Mouse (Mus musculus): ENCODE results near the gene Klhdc4. TPM values are rescaled to one million over a fixed set of nuclear protein-coding genes. Genes with fewer than 3 reads are reported as not detected.

Klhdc4 gene
- polyA plus RNA-seq, 1 experiment from 2014 or later: 54.4 TPM

GRCm38 (mm10) chr8:121760484-121760883 lies 68.9 kb downstream of the Klhdc4 start:
- WGBS: 62% methylated on average over 7 of the region's 7 CpGs
- Histone ChIP-seq H3K27ac (no peak overlapping the region), H3K36me3 (no peaks in the 10 kb centered on the region), H3K27me3 (ENCODE audit: insufficient read depth, poor library complexity, severe bottlenecking) (peaks cover 27% of the 10 kb centered on the region; the same call in 1 of the 2 replicates), H3K9me3 (no peaks in the 10 kb centered on the region), H3K4me1 (peaks cover 5% of the 10 kb centered on the region; the same call in 1 of the 2 replicates), H3K4me3 (no peak overlapping the region)
- DNase-seq (ENCODE audit: low spot score): no peak

GRCm38 (mm10) chr8:121758470-121758869 lies 70.9 kb downstream of the Klhdc4 start:
- no peak overlapping the region for H3K27ac ChIP-seq
- H3K4me1 ChIP-seq: peaks cover 5% of the 10 kb centered on the region; the same call in 1 of the 2 replicates
- H3K4me3 ChIP-seq: no peak overlapping the region
- no peaks in the 10 kb centered on the region for H3K9me3 ChIP-seq
- DNase-seq (ENCODE audit: low spot score): no peak
- 60% methylated on average over 12 of the region's 12 CpGs for WGBS
- no peaks in the 10 kb centered on the region for H3K36me3 ChIP-seq
- peaks cover 45% of the 10 kb centered on the region for H3K27me3 ChIP-seq (ENCODE audit: insufficient read depth, poor library complexity, severe bottlenecking)

GRCm38 (mm10) chr8:121751407-121751806 lies 78.0 kb downstream of the Klhdc4 start:
- WGBS: 18% methylated on average over 3 of the region's 3 CpGs
- H3K27me3 ChIP-seq (ENCODE audit: insufficient read depth, poor library complexity, severe bottlenecking): peaks cover 66% of the 10 kb centered on the region
- no peaks in the 10 kb centered on the region for H3K4me1 ChIP-seq
- DNase-seq (ENCODE audit: low spot score): no peak
- no peaks in the 10 kb centered on the region for H3K36me3 ChIP-seq
- no peak overlapping the region for H3K27ac ChIP-seq
- H3K4me3 ChIP-seq: no peak overlapping the region
- peaks cover 5% of the 10 kb centered on the region; the same call in 1 of the 2 replicates for H3K9me3 ChIP-seq

GRCm38 (mm10) chr8:121750512-121750911 lies 78.9 kb downstream of the Klhdc4 start:
- WGBS: 36% methylated on average over 3 of the region's 3 CpGs
- no peaks in the 10 kb centered on the region for H3K36me3 ChIP-seq
- H3K27ac ChIP-seq: no peak overlapping the region
- DNase-seq (ENCODE audit: low spot score): no peak
- H3K9me3 ChIP-seq: peaks cover 5% of the 10 kb centered on the region; the same call in 1 of the 2 replicates
- H3K4me1 ChIP-seq: no peaks in the 10 kb centered on the region
- peaks cover 69% of the 10 kb centered on the region for H3K27me3 ChIP-seq (ENCODE audit: insufficient read depth, poor library complexity, severe bottlenecking)
- H3K4me3 ChIP-seq: no peak overlapping the region

GRCm38 (mm10) chr8:121749501-121749900 lies 79.9 kb downstream of the Klhdc4 start:
- no peak for DNase-seq (ENCODE audit: low spot score)
- Histone ChIP-seq H3K27me3 (ENCODE audit: insufficient read depth, poor library complexity, severe bottlenecking) (peaks cover 60% of the 10 kb centered on the region), H3K36me3 (no peaks in the 10 kb centered on the region), H3K27ac (no peak overlapping the region), H3K9me3 (peaks cover 5% of the 10 kb centered on the region; the same call in 1 of the 2 replicates), H3K4me1 (no peaks in the 10 kb centered on the region), H3K4me3 (no peak overlapping the region)
- 74% methylated on average over 9 of the region's 9 CpGs for WGBS

Other genes starting within 250 kb of the Klhdc4 start
- gene Map1lc3b, start 239.2 kb downstream of the Klhdc4 start, polyA plus RNA-seq (2016; fragmentation: Nextera tagmentation; extraction: Ambion mirVana): 167 and 170 TPM in 2 replicates
- 7.8 and 10.9 TPM in 2 replicates for gene Zcchc14, start 176.7 kb downstream of the Klhdc4 start, polyA plus RNA-seq (2016; fragmentation: Nextera tagmentation; extraction: Ambion mirVana)
- 0.74 and 1.4 TPM in 2 replicates for gene Jph3, start 99.9 kb downstream of the Klhdc4 start, polyA plus RNA-seq (2016; fragmentation: Nextera tagmentation; extraction: Ambion mirVana)
- 18.7 and 20.9 TPM in 2 replicates for gene Slc7a5, start 78.1 kb upstream of the Klhdc4 start, polyA plus RNA-seq (2016; fragmentation: Nextera tagmentation; extraction: Ambion mirVana)
- gene Car5a, start 115.3 kb upstream of the Klhdc4 start, polyA plus RNA-seq (2016; fragmentation: Nextera tagmentation; extraction: Ambion mirVana): not detected in 2 replicates
- gene Banp, start 120.2 kb upstream of the Klhdc4 start, polyA plus RNA-seq (2016; fragmentation: Nextera tagmentation; extraction: Ambion mirVana): 35.8 and 58.5 TPM in 2 replicates

Measured in heart, embryonic 10.5 days (tissue).